Mouse (Mus musculus) adrenal gland, postnatal 14 days (tissue): ENCODE results near the gene Psma3. TPM values are rescaled to one million over a fixed set of nuclear protein-coding genes. Genes with fewer than 3 reads are reported as not detected.
"Not testable (repeated sequence)": the region's sequence is repeated elsewhere in the genome, so short reads cannot be mapped to it uniquely, and the experiment has no call there.

Experiments
- DNase-seq: peaks from one replicate; pipeline ENCODE4 v3.0.0; 2021; ENCODE audit warnings: mixed read lengths
- total RNA-seq: library from RNA; stranded (reverse); gene quantifications from 2 replicates; pipeline ENCODE4 v1.2.3, GENCODE M21; 2021

Gene Psma3
- total RNA-seq, 1 experiment from 2014 or later: 336 TPM

DNA sequence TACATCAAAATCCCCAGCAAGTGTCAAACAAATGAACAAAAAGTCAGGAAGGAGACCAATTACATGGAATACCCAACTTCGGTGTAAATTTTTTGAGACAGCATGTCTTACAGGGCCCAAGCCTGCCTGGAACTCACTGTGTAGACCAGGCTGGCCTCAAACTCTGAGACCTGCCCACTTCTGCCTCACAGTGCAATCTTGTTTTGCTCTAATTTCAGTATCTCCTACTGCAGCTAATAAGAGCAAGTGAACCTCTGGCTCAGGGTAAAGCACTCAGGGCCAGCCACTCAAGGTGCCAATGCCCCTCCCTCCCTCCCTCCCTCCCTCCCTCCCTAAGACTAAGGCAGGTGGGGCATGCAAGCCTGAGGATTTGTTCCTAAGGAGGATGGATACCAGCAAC, 25.9 kb downstream of the Psma3 start:
- DNase-seq: no peak

DNA sequence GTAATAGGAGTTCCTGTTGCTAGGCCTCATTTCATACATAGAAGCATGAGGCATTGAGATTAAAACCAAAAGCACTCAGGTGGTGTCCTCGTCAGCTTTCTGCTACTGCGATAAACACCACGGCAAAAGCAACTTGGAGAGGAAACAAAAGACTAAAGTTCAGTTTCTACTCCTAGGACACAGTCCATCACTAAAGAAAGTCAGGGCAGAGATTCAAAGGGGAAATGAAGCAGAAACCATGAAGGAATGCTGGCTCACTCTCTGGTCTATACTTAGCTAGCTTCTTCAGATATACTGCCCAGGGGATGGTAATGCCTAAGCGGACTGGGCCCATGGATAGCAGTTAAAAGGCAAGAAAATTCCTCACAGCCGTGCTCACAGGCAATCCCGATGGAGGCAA, 27.0 kb downstream of the Psma3 start:
- no peak for DNase-seq

DNA sequence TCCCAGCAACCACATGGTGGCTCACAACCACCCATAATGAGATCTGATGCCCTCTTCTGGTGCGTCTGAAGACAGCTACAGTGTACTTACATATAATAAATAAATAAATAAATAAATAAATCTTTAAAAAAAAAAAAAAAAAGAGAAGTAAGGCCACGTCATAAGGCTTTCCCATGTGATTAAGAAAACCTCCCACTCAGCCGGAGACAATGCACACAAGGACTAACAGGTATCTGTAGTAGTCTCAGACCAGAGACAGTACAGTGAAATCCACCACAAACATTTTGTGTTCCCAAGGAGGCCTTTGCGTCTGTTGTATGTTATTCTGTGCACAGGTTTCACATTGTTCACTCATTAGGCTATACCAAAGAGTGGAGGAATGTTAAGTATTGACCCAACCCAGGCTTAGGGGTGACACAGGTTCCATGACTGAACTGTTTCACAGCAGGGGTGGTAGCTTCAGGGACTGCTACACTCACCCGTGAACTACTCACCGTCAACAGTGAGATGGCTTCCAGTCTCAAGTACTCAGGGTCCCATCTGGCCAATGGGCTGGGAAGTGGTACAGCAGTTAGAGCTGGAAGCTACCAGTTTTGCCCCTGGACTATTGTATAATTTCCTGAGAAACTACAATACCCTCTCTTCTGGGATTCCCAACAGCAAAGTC, 29.5 kb downstream of the Psma3 start:
- no peak for DNase-seq

DNA sequence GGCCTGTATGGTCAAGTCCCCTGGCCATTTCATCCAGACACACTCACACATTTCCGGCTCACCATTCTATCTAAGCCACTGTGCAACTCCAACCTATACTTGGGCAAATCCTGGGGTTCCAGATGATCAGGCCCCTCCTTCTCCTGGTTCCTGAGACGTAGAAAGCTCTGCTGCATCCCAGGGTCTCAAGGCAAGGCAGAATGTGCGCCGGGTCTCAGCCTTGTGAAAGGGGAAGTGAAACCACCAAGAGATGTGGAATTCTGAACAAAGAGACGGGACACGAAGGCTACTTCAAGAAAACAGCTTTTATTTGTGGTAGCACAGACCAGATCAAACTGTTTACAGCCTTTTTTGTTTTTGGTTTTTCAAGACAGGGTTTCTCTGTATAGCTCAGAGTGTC, 31.7 kb downstream of the Psma3 start:
- DNase-seq: no peak

DNA sequence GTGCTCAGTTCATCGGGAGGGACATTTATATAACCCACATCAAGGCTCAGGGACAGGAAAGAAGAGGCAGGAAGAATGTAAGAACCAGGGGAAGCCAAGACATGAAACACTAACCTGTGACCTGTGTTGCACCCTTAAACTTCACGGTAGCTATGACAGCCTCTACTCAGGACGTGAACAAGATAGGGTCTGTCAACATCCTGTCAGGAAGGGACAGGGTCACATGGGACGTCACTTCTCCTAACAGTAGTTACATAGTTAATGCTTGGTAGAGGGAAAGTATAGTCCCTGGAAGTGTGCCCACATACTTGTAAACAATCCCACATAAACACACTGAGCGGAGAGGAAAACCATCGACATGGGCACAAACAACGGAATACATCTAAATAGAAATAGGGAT, 32.5 kb downstream of the Psma3 start:
- DNase-seq: no peak

DNA sequence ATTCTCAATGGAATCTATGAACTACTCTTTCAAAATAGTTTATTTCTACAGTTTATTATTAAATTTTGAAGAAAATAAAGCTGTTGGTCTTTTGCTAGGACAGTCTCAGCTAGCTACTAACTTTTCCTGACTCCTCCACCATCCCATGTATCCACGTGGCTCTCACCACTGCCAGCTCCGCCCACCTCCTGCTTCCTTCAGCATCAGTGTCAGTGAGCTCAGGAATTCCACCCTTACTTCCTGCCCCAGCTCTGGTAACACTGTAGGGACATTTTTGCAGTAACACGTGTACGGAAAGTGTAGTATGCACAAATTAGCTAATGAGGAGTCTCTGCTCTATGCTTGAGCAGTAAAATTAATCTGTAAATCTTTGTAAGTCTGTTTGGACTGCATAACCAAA, 35.3 kb downstream of the Psma3 start:
- DNase-seq: peak; percentile 37

DNA sequence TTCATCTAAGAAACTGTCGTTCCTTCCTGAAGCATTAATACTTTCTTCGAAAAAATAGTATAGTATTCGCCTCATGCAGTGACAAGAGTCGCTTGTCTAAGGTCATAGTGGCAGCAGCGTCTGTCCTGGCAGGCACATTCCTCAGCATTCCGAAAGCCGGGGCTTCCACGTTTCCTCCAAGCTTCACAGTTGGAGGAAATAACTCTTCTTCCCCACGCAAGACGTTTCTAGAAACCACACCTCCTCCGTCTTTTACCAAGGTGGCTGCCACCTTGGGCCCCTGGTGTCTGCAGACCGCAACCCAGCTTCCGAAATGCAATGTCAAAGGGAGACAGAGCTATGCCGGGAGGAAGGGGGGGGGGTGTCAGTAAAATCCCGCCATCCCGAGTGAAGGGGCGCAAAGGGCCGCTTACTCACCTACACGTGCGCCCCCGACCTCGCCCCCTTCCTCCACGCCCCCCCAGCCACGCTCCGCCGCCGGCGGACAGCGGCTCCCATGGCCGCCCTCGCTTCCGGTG, 40.5 kb downstream of the Psma3 start:
- DNase-seq: no peak

DNA sequence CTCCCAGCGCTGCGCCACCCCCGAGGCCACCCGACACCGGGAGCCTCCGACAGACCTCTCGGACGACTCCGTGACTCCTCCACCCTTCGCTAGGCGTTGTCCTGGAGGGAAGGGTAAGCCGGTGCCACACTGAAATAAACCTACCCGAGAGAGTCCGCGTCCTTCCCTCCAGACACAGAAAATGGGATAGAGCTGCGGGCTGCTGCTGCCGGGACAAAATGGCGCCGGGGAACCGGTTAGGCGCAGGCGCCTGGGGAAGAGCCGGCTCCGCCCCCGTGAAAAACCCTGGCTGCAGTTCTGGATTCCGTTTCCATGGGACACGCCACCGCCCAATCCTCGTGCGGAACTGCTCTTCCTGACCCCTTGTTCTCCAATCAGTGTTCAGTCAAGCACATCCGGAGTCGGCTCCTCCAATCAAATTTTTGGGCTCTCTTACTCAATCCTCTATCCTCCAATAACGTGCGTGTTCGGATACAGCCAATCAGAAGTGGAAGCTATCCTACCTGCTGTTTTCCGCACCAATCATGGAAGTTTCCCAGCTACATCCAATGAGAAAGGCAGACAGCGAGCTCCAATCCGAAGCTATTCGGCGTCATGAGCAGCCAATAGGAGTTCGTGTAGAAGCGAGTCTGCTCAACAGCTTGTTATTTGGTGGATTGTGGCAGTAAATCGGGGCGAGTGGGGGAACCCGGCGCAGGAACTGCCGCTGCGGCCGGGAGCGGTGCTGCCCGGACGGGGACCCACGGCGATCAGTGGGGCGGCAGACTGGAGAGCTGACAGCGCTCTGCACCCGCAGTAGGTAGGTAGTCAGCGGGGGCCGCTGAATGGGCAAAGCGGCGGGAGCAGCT, 41.2 kb downstream of the Psma3 start, which contains the start of gene Arid4a:
Gene Arid4a, plus strand, starts transcription at position 628 of the 848 bp plus-strand sequence.
- peak; percentile 98 for DNase-seq

DNA sequence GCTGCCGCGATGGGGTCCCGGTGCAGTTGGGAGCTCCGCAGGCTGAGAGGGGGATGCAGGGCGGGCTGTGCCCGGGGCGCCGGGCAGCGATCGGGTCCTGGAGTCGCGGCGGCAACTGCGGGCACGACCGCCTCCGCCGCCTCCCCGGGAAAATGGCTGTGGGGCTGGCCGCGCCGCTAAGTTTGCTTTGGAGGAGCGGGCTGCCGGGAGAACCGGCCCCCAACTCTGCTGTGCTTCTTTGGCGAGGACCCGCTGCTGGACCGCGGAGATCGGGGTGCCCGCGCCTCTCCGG, 41.7 kb downstream of the Psma3 start:
- DNase-seq: no peak

DNA sequence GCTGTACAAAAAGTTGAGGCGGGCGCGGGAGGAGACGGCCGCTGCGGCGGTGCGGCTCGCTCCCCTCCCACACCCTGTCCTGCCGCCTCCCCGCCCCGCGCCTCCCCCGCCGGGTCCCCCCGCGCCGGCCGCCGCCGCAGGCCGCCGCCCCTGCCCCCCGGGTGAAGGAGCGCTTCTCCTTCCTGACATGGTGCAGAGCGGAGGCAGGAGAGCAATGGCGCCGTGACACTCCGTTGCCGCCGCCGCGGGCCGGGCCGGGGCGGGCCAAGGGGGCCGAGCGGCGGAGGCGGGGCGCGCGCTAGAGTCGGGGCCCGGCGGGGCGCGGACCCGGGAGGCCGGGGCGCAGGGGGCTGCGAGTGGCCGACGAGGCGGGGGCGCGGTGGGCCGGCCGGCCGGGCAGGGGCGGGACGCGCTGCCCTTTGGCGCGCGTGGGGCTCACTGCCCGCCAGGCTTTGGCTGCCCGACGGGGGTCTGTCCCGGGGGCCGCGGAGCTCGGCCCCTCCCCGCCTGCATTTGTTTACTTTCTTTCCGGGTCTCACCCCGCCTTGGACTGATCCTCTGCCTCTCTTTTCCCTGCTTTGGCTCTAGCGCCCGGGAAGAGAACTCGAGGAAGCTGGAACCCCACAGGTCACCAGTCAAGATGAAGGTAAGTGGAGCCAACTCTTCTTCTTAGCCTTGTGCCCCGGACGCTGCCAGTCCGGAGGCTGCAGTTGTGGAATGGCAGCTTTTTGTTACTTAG, 42.3 kb downstream of the Psma3 start:
- peak; percentile 78 for DNase-seq

DNA sequence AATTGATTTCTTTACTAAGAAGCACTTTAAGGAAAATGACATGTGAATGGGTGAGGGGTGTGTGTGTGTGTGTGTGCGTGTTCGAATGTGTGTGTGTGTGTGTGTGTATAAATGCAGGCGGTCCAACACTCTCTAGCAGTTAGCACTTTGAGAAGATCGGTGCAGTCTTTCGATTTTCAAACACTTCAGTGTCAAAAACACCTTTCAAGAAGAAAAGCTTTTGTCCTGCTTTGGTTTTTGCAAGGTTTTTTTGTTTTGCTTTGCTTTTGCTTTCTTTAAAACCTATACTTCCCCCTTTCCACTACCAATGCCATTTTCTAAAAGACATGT, 42.8 kb downstream of the Psma3 start:
- DNase-seq: no peak

DNA sequence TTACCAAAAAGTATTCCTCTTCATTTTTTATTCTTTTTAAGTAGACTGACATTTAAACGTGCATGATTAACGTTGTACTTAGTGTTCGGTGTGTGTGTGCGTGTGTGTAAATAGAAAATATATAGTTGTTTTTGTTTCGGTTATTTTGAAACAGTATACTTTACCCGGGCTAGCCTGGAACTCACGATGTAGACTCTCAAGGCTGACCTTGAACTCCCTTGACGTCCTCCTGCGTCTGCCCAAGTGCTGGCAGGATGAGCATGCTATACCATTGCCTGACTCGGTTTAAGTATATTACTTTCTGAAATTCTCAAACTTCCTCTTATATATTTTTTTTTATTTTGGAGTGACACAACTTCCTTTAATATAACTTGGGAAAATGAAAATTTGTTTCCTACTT, 43.4 kb downstream of the Psma3 start:
- no peak for DNase-seq

DNA sequence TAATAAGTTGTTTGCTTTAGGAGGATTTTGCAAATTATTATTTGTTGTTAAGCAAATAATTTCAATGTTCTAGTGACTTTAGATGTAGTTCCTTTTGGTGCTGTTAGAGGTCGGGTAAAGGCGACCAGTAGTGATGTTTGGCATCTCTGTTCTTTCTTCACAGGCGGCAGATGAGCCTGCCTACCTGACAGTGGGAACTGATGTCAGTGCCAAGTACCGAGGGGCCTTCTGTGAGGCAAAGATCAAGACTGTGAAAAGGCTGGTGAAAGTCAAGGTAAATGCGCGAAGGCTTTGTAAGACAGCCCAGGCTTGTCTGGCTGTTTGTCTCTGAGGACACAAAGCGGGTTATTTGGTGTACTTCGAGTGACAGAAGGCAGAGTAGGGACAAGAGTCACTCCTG, 44.8 kb downstream of the Psma3 start:
- DNase-seq: no peak

DNA sequence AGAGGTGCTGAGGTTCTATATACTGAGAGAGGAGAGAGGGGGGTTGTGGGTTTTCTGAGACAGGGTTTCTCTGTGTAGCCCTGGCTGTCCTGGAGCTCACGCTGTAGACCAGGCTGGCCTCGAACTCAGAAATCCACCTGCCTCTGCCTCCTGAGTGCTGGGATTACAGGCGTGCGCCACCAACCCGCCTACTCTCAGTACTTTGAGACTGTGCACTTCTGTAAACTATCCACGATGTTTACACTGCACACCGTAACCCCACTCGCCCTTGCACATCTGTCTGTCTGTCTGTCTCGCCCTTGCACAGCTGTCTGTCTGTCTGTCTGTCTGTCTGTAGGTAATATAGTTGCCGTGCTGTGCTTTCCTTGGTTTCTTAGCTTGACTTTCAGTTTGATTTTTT, 50.0 kb downstream of the Psma3 start:
- no peak for DNase-seq

DNA sequence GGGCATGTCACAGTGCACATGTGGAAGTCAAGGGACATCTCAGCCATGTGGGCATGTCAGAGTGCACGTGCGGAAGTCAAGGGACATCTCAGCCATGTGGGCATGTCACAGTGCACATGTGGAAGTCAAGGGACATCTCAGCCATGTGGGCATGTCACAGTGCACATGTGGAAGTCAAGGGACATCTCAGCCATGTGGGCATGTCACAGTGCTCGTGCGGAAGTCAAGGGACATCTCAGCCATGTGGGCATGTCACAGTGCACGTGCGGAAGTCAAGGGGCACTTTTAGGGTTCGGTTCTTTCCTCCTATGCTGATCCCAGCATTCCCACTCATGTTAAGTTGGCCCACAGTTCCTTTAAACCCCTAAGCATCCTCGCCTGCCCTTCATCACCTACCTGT, 53.8 kb downstream of the Psma3 start:
- DNase-seq: not testable (repeated sequence)

DNA sequence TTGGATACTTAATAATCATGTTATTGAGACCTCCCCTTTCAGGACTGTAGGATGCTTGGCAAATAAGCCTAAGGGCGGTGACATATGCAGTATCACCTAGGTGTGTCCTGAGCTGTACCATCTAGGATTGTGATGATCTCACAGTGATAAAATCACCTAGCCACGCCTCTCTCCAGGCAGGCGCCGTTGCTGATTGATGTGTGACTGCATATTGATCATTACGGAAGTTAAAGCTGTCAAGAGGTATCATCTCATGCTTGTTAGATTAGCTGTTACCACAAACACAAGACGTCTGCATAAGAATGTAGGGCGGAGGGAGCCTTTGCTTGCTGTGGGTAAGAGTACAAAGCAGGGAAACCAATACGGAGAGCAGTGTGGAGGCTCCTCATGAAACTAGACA, 55.8 kb downstream of the Psma3 start:
- DNase-seq: no peak

DNA sequence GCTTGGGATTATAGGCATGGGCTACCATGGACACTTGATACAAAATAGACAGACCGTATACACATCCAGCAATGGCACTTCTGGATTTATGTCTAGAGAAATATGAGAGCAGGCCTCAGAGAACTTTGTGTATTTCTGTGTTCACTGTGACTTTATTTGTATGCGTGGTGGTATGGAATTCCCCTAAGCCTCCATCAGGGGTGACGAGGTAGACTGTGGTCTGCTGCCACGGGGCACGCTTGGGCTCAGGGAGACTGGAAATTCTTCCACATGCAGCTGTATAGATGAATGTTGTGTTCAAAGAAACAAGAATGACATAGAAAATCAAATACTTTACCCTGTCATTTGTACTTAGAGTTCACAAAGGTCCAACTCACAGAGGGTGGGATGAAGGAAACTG, 56.3 kb downstream of the Psma3 start:
- no peak for DNase-seq

DNA sequence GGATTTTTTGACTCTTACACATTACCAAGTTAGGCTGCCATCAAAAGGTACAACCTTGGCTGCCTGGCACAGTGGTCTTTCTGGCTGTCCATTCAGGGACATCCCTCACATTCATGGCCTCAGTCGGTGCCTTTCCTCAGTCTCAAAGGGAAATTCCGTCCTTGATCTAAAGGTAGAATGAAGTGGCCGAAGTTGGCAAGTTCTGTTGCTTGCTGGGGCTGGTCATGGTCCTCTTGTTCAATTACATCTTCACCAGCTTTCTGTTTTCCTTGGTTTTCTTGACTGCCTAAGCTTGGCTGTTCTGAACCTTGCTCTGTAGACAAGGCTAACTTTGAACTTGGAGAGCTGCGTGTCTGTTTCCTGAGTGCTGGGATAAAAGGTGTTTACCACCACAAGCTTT, 61.4 kb downstream of the Psma3 start:
- DNase-seq: no peak

DNA sequence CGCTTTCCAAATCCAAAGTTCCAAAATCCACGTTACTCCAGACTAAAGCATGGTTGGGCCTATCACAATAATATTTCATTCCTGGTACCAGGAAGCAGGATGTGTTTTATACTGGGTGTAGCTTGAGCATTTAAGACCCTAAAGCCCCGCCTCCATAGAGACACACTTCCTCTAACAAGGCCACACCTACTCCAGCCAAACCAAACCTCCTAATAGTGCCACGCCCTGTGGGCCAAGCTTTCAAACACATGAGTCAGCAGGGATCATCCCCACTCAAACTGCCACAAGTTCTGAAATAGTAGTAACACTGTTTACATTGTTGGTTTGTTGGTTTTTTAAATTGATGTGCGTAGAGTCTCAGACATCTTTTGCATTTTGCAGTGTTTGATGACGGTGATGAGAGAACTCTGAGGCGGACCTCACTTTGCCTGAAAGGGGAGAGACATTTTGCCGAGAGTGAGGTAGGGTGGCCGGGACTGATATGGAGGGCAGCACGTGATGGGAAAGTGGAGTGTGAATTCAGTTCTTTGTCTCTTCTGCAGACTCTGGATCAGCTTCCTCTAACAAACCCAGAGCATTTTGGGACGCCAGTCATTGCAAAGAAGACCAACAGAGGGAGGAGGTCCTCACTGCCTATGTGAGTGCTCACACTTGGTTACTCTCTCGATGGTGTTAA, 62.4 kb downstream of the Psma3 start:
- DNase-seq: peak; percentile 21

DNA sequence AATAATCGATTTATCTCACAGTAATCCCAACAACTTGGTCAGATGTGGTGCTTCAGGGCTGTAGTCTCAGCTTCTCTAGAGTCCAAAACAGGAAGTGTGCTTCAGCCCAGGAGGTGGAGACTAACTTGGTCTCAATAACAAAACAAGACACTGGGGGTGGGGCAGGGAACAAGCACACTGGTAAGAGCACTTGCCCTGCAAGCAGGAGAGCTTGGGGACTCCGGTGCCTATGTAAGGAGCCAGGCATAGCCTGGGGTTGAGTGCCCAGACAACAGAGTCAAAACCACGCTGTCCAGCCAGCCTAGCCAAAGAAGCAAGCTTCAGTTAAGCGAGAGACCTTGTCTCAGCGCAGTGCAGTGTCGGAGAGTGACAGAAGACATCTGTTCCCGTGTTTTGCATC, 66.0 kb downstream of the Psma3 start:
- DNase-seq: peak; percentile 60

DNA sequence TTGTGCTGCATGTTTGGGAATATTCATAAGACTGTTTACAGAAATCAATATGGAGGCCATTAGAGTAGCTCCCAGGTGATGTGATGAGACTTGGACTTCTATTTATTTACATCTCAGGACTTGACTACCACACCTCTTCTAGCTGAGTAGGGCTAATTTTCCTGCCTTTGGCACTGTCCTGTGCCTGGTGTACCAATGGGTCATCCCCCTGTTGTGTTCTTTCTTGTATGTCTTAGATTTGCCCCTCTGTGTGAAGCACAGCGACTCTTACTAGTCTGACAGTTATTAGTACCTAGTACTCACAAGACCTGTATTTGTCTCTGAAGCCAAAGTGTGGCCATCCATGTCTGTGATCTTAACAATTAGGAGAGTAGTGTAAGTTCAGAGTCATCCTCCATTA, 68.0 kb downstream of the Psma3 start:
- no peak for DNase-seq

DNA sequence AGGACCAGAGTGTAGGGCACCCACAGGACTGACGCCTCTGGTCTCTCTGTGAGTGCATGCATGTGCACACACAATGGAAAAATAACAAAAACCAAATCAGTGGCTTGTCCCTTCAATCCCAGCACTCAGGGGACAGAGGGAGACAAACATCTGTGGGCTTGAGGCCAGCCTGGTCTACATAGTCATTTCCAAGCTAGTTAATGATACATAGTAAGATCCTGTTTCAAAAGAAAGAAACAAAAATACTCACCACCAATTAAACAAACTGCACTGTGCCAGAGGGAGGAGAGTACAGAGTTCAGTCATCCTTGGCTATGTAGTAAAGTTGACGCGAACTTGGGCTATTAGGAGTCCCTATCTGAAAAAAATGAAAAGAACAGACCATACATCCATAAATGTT, 69.2 kb downstream of the Psma3 start:
- no peak for DNase-seq

DNA sequence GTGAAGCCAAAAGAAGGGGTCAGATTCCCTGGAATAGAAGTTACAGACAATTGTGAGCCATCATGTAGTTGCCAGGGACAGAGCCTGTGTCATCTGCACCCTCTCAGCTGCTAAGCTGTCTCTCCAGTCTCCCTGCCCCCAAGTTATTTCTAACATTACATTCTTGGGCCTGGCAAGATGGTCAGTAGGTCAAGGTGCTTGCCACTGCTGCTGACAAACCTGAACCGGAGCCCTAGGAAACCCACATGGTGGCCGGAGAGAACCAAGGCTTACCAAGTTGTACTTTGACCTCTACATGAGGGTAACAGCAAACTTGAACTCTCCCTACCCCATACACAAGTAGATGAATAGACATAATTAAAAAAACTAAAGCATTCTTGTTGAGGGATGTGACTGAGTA, 70.1 kb downstream of the Psma3 start:
- DNase-seq: no peak
